Mouse (Mus musculus) adrenal gland, postnatal 4 days (tissue): ENCODE measurements around the gene Golt1a. TPM values are rescaled to one million over a fixed set of nuclear protein-coding genes. Genes with fewer than 3 reads are reported as not detected.

Experiments used
- DNase-seq, 2 experiments: peaks; one replicate each; pipeline ENCODE4 v3.0.0; 2021 to 2022; ENCODE audit warnings: low spot score in 2 of 2, mixed read lengths in 2 of 2
- total RNA-seq, 2 experiments: library from RNA; stranded (reverse); gene quantifications; 2 replicates each; pipeline ENCODE4 v1.2.3; 2021

The Golt1a gene
- total RNA-seq, 2 experiments from 2014 or later = 0.76 to 2.0 TPM

GRCm38 (mm10) chr1:133347226-133347625 lies 37.6 kb downstream of the Golt1a start:
- no peak for DNase-seq

- DNase-seq = no peak
Observed at GRCm38 (mm10) chr1:133347693-133348520, 38.3 kb downstream of the Golt1a start.

- no peak for DNase-seq
Observed at GRCm38 (mm10) chr1:133350210-133350609, 40.6 kb downstream of the Golt1a start, which contains the start of gene Ren1. Gene Ren1 (plus strand): TSS chr1:133350510.

- no peak for DNase-seq
Observed at GRCm38 (mm10) chr1:133351762-133352161, 42.2 kb downstream of the Golt1a start.

- peak; percentile 59 to 61 for DNase-seq
Observed at GRCm38 (mm10) chr1:133353371-133353809, 43.8 kb downstream of the Golt1a start.

- no peak for DNase-seq
Observed at GRCm38 (mm10) chr1:133355469-133355868, 45.9 kb downstream of the Golt1a start.

GRCm38 (mm10) chr1:133355912-133356311 lies 46.3 kb downstream of the Golt1a start:
- DNase-seq = no peak

GRCm38 (mm10) chr1:133356330-133356729 lies 46.7 kb downstream of the Golt1a start:
- DNase-seq = no peak

- DNase-seq = no peak
Observed at GRCm38 (mm10) chr1:133361006-133361405, 51.4 kb downstream of the Golt1a start.

GRCm38 (mm10) chr1:133362103-133362502 lies 52.5 kb downstream of the Golt1a start:
- no peak for DNase-seq

GRCm38 (mm10) chr1:133363276-133364021 lies 53.8 kb downstream of the Golt1a start, which contains the start of gene Etnk2:
Gene Etnk2 (plus strand): TSS chr1:133363572.
- DNase-seq = peak; percentile 57 to 75

- DNase-seq = no peak
Observed at GRCm38 (mm10) chr1:133364022-133364630, 54.5 kb downstream of the Golt1a start.

- DNase-seq = no peak
Observed at GRCm38 (mm10) chr1:133364890-133365289, 55.3 kb downstream of the Golt1a start.

GRCm38 (mm10) chr1:133366951-133367605 lies 57.5 kb downstream of the Golt1a start:
- no peak for DNase-seq

- no peak for DNase-seq
Observed at GRCm38 (mm10) chr1:133367606-133368488, 58.2 kb downstream of the Golt1a start.

GRCm38 (mm10) chr1:133368644-133369043 lies 59.0 kb downstream of the Golt1a start:
- DNase-seq = no peak

GRCm38 (mm10) chr1:133370352-133370751 lies 60.8 kb downstream of the Golt1a start:
- DNase-seq = no peak

GRCm38 (mm10) chr1:133371431-133371830 lies 61.8 kb downstream of the Golt1a start:
- no peak for DNase-seq

GRCm38 (mm10) chr1:133372113-133372512 lies 62.5 kb downstream of the Golt1a start:
- DNase-seq = no peak
